Mouse (Mus musculus): ENCODE measurements at regions not wholly inside any gene's neighbourhood (a gene's known extent, or its start where the extent isn't known, plus 50 kb on each side); places are given as distances from the start of the nearest gene placed in this dataset.

- TF ChIP-seq CTCF (conservative IDR thresholded peaks at IDR 0.05 in 1 of 2, IDR thresholded peaks at IDR 0.05 in 1 of 2; ENCODE audit: low read depth in 2 of 2, low read length in 2 of 2) (no peak), UBTF (IDR thresholded peaks at IDR 0.05; ENCODE audit: low read depth, low read length) (no peak), USF1 (IDR thresholded peaks at IDR 0.05; ENCODE audit: low read depth, low read length) (no peak), EP300 (IDR thresholded peaks at IDR 0.05; ENCODE audit: low read length) (no peak), MYC (IDR thresholded peaks at IDR 0.05; ENCODE audit: low read depth, low read length) (no peak), BHLHE40 (IDR thresholded peaks at IDR 0.05; ENCODE audit: low read depth, low read length) (no peak), POLR2A (IDR thresholded peaks at IDR 0.05; ENCODE audit: low read depth, low read length) (no peak), ZKSCAN1 (IDR thresholded peaks at IDR 0.05; ENCODE audit: borderline replicate concordance, low read depth, low read length) (no peak), JUND (conservative IDR thresholded peaks at IDR 0.05; ENCODE audit: low read depth, low read length) (no peak), TCF12 (IDR thresholded peaks at IDR 0.05; ENCODE audit: low read depth, low read length) (no peak), IRF4 (IDR thresholded peaks at IDR 0.05; ENCODE audit: low read depth, low read length) (no peak)
Observed at GRCm38 (mm10) chr10:40997606-40998005, 74.5 kb downstream of the Gpr6 start.
